Mouse (Mus musculus) spleen, postnatal 36 days (tissue): Measurements from ENCODE around the gene Trim26.
"Not testable (repeated sequence)": the region's sequence is repeated elsewhere in the genome, so short reads cannot be mapped to it uniquely, and the experiment has no call there.

Source experiments
- DNase-seq, 2 experiments: peaks; one replicate each; pipeline ENCODE4 v3.0.0; 2022; ENCODE audit warnings: low spot score in 2 of 2, mixed read lengths in 1 of 2

Gene Trim26

GRCm38 (mm10) chr17:36836874-36837647 lies at the start of gene Trim26:
TSS of gene Trim26 (plus strand) at chr17:36837134.
- DNase-seq = peak; percentile 98

DNA sequence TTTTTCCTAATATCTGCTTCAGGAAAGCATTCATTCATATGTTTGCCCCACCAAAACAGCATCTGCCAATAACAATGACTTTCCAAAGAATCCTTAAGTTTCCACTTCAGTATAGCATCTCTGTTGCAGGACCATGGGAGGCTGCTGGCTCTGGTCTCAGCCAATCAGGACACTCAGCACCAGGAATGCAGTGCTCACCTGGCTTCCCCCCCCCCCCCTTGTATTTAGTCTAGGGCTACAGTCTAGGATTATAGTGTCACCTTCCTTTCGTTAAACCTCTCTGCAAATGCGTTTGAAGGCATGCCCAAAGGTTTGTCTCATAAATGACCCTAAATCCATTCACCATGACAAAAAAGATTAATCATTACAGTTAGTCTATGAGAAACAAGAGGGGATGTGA lies 48.6 kb upstream of the Trim26 start:
- DNase-seq = no peak

- DNase-seq = peak; percentile 43 to 48
Measured at GRCm38 (mm10) chr17:36788801-36789200, 48.1 kb upstream of the Trim26 start.

DNA sequence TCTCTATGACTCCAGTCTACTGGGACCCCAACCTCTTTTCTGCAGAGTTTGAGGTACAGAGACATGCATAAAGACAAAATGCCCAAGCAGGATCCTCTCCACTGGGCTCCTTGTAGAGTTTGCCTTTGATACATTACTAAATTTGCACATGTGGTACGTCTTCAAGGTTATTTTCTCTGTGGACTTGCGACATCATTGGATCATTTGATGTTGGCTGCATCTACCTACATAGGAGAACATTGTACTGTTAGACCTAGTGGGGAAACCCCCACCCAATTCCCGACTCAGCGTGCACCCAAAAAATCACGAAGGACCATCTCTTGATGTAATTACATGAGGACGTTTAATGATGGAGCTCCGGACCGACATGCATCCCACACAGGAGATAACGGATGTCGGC lies 37.4 kb upstream of the Trim26 start:
- no peak for DNase-seq

GRCm38 (mm10) chr17:36799921-36800462 lies 36.9 kb upstream of the Trim26 start:
- not testable (repeated sequence) for DNase-seq

DNA sequence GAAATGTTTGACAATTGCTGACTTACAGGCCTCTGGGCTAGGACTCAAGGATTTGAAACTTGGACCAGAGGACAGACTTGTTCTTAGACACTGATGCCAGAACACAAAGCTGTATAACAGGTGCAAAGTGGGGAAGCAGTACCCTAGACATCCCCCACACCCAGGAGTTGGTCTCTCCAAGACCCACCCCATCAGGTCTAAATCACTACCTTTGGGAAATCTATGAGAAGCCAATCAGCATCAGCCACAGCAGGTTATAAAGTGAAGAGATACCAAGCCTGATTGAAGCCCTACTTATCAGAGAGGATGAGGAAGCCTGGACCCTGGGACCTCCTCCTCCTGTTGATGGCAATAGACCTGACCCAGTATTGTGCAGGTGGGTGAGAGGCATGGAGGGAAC lies 25.1 kb upstream of the Trim26 start, which contains the start of gene H2-M10.6:
Gene H2-M10.6, plus strand, starts transcription at position 301 of the 400 bp plus-strand sequence.
- DNase-seq = no peak

GRCm38 (mm10) chr17:36824005-36824404 lies 12.9 kb upstream of the Trim26 start:
- DNase-seq = peak; percentile 45 to 54

GRCm38 (mm10) chr17:36825525-36825924 lies 11.4 kb upstream of the Trim26 start:
- DNase-seq = peak; percentile 14 to 25

DNA sequence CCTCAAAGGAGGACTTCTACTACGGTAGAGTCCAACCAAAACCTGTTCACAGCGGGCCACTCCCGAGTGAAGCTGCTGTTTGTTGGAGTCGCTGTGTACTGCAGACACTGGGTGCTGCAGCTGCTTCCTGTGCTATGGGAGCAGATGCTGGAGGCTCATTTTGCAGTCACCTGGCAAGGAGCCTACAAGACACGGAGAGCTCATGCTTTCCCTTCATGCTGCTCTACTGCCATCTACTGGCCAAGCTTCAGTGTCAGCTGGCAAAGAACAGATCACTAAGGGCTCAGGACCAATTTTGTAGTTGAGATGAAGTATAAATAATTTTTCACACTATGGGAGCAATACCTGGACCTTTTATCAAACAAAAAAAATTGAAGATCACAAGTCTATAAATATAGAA lies 10.9 kb upstream of the Trim26 start:
- DNase-seq = peak; percentile 72 to 80

GRCm38 (mm10) chr17:36828488-36828887 lies 8.4 kb upstream of the Trim26 start:
- no peak for DNase-seq

GRCm38 (mm10) chr17:36830470-36830869 lies 6.5 kb upstream of the Trim26 start:
- DNase-seq = no peak

GRCm38 (mm10) chr17:36832694-36833093 lies 4.2 kb upstream of the Trim26 start:
- no peak for DNase-seq

- peak; percentile 56 to 59 for DNase-seq
Measured at GRCm38 (mm10) chr17:36835591-36836426, 1.1 kb upstream of the Trim26 start.

DNA sequence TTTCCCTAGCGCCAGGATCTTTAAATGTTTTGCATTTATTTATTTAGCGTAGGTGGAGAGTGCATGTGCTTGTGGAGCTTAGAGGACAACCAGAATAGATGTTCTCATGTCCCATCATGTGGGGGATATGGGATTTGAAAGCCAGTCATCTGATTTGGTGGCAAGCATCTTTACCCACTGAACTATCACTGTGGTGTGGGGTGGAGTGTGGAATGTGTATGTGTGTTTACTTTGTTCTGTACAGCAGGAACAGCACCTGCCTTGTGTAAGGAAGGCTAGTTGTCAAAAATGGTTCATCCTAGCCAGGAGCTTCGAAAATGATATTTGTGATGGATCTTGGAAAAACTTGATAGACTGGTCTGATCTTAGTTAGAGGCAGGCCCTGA lies 514 bp upstream of the Trim26 start:
- DNase-seq = no peak

GRCm38 (mm10) chr17:36839001-36839400 lies 2.1 kb downstream of the Trim26 start:
- no peak for DNase-seq

- no peak for DNase-seq
Measured at GRCm38 (mm10) chr17:36839931-36840330, 3.0 kb downstream of the Trim26 start.

DNA sequence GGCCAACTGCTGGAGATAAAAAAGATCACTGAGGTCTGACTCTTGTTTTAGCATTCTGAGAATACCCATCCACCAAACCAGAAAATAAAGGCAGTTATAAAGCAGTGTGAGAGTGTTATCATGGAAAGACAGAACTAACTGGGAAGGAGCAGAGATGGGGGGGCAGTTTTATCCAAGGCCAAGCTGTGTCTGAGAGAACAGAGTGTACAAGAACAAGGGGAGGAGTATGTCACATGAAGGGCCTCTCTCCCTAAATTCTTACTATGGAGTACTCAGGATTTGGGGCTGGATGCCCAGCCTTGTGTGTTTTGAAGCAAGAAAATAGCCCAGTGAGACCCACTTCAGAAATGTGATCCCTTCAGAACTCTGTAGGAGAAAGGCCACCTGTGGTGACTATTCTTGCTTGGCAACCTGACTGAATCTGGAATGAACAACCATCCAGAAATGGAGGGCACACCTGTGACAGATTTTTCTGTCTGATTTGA lies 4.1 kb downstream of the Trim26 start:
- no peak for DNase-seq

DNA sequence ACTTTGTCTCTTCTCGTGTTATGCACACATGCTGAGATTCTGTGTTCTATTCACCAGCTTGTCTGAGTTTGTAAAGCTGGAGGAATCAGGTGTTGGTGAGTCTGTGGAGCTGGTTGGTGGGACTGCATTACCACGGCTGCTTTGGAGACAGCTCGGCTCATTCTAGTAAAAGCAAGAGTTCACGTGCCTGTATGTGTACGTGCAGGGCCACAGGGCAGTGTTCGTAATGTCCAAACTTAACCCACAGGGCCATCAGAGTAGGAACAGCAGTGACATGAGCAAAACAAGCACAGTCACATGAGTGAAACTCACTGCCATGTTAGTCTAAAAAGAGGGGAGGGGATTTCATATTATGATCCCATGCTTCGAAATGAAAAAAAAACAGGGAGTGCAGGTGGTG lies 6.8 kb downstream of the Trim26 start:
- no peak for DNase-seq

GRCm38 (mm10) chr17:36844286-36844719 lies 7.4 kb downstream of the Trim26 start:
- DNase-seq = no peak

- DNase-seq = no peak
Measured at GRCm38 (mm10) chr17:36844725-36845124, 7.8 kb downstream of the Trim26 start.

- no peak for DNase-seq
Measured at GRCm38 (mm10) chr17:36848911-36849310, 12.0 kb downstream of the Trim26 start.

DNA sequence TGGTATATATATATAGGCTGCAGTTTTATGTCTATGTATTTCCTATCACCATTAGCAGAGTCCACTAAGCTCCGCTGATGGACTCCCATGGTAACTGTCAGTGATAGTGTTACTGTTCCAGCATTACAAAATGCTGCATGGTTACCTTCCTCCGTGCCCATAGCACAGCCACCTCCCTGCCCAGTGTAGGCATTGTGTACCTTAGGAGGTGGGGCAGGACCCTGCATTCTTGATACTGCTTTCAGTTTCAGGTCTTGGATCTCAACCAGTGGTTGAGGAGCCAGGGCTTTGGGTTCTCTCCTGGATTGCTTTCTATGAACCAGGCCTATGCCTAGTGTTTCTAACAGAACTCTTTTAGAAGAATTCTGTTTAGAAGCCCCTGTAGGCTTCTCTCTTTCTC lies 13.1 kb downstream of the Trim26 start:
- DNase-seq = no peak
